Mouse (Mus musculus): ENCODE data around the gene Krt8. TPM values are rescaled to one million over a fixed set of nuclear protein-coding genes. Genes with fewer than 3 reads are reported as not detected.
A peak's percentile ranks its signal among the peaks of the same experiment; 100 is the strongest.
"Not testable (repeated sequence)": the region's sequence is repeated elsewhere in the genome, so short reads cannot be mapped to it uniquely, and the experiment has no call there.

The Krt8 gene
- polyA plus RNA-seq, 1 experiment from 2014 or later, result 1,065 TPM

GRCm38 (mm10) chr15:101999676-102000335, 4.5 kb downstream of the Krt8 start:
- Histone ChIP-seq H3K27ac (ENCODE audit: low read length) (no peak overlapping the region), H3K4me3 (ENCODE audit: low read length) (no peak overlapping the region), H3K4me1 (ENCODE audit: control insufficient read depth, insufficient read depth, low read length) (peaks cover 12% of the 10 kb centered on the region), H3K4me2 (ENCODE audit: low read depth, low read length) (no peak overlapping the region), H3K36me3 (ENCODE audit: control insufficient read depth, insufficient read depth, low read length) (0 out of 2 replicates have a peak, but pooled peaks cover 5% of the 10 kb centered on the region), H3K27me3 (replicated peaks; ENCODE audit: control insufficient read depth, insufficient read depth, low read length) (peaks cover 7% of the 10 kb centered on the region; the same call in 1 of the 2 replicates), H3K9me3 (ENCODE audit: control insufficient read depth, low read length) (no peaks in the 10 kb centered on the region), H3K9ac (ENCODE audit: low read depth, low read length) (no peak overlapping the region)
- ATAC-seq, result no peak
- WGBS, result 88% methylated on average over 11 of the region's 11 CpGs

DNA sequence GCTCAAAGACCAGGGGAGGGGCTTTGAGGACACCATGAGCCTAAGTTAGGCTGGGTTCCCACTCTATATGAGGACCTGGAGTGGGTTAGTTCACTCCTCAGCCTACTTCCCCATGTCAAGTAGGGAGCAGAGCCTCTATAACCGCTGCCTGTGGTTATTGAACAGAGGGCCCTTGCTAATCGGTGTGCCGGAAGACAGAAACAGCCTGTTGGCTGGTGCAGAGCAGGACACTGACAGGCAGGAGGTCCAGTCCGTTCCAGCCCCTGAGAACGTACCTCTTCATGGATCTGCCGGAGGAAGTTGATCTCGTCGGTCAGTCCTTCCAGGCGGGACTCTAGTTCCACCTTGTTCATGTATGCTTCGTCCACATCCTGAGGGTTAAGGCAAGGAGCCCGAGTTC, 5.1 kb downstream of the Krt8 start:
- no peak for ATAC-seq
- WGBS, result 87% methylated on average over 11 of the region's 11 CpGs
- 0 out of 2 replicates have a peak, but pooled peaks cover 5% of the 10 kb centered on the region for H3K36me3 ChIP-seq (ENCODE audit: control insufficient read depth, insufficient read depth, low read length)
- H3K27me3 ChIP-seq (replicated peaks; ENCODE audit: control insufficient read depth, insufficient read depth, low read length), result peaks cover 7% of the 10 kb centered on the region; the same call in 1 of the 2 replicates
- H3K4me3 ChIP-seq (ENCODE audit: low read length), result no peak overlapping the region
- no peaks in the 10 kb centered on the region for H3K9me3 ChIP-seq (ENCODE audit: control insufficient read depth, low read length)
- H3K4me1 ChIP-seq (ENCODE audit: control insufficient read depth, insufficient read depth, low read length), result peaks cover 9% of the 10 kb centered on the region
- no peak overlapping the region for H3K4me2 ChIP-seq (ENCODE audit: low read depth, low read length)
- no peak overlapping the region for H3K27ac ChIP-seq (ENCODE audit: low read length)
- H3K9ac ChIP-seq (ENCODE audit: low read depth, low read length), result no peak overlapping the region

- not testable (repeated sequence) for H3K36me3 ChIP-seq (ENCODE audit: control insufficient read depth, insufficient read depth, low read length); H3K9me3 ChIP-seq (ENCODE audit: control insufficient read depth, low read length); H3K4me3 ChIP-seq (ENCODE audit: low read length); H3K9ac ChIP-seq (ENCODE audit: low read depth, low read length); H3K4me2 ChIP-seq (ENCODE audit: low read depth, low read length); ATAC-seq; H3K27me3 ChIP-seq (replicated peaks; ENCODE audit: control insufficient read depth, insufficient read depth, low read length)
- H3K27ac ChIP-seq (ENCODE audit: low read length), result peak overlapping the region; percentile 71
- 82% methylated on average over 9 of the region's 11 CpGs for WGBS
- H3K4me1 ChIP-seq (ENCODE audit: control insufficient read depth, insufficient read depth, low read length), result peaks cover 14% of the 10 kb centered on the region
These were observed 7.7 kb downstream of the Krt8 start for GRCm38 (mm10) chr15:101996450-101997078.

DNA sequence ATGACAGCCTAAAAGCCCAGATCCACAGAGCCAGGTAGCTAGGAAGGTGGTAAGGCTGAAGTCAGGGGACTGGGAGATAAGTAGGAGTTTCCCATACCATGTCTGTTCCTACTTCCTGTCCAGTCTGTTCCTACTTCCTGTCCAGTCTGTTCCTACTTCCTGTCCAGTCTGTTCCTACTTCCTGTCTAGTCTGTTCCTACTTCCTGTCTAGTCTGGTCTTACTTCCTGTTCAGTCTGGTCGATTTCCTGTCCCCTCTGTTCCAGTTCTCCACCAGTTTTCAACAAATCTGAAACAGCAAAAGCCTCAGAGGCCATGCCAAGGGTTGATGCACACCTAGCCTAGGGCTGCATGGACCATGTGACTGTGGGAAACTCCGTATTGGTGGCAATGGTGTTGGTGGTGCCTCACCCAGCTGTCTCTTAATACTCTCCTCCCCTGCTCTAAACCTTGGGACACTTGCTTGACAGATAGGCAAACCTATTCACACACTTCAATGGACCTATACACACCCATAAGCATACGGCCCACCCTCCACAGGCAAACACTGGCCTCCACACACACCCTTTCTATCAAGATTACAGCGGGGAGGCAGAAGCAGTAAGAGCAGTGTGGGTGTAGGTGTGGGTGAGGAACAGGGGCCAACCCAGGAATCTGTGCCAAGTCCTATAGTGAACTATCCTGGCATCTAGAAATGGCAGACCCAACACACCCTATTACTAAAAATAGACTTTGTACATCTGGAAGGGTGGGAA, 8.6 kb downstream of the Krt8 start:
- no peak overlapping the region for H3K4me2 ChIP-seq (ENCODE audit: low read depth, low read length)
- no peaks in the 10 kb centered on the region for H3K9me3 ChIP-seq (ENCODE audit: control insufficient read depth, low read length)
- no peak overlapping the region for H3K4me3 ChIP-seq (ENCODE audit: low read length)
- 63% methylated on average over 4 of the region's 4 CpGs for WGBS
- H3K36me3 ChIP-seq (ENCODE audit: control insufficient read depth, insufficient read depth, low read length), result 0 out of 2 replicates have a peak, but pooled peaks cover 5% of the 10 kb centered on the region
- no peaks in the 10 kb centered on the region for H3K27me3 ChIP-seq (replicated peaks; ENCODE audit: control insufficient read depth, insufficient read depth, low read length)
- peaks cover 15% of the 10 kb centered on the region for H3K4me1 ChIP-seq (ENCODE audit: control insufficient read depth, insufficient read depth, low read length)
- ATAC-seq, result peak; percentile 88
- H3K27ac ChIP-seq (ENCODE audit: low read length), result peak overlapping the region; percentile 71
- H3K9ac ChIP-seq (ENCODE audit: low read depth, low read length), result no peak overlapping the region

- H3K9me3 ChIP-seq (ENCODE audit: control insufficient read depth, low read length), result no peaks in the 10 kb centered on the region
- ATAC-seq, result peak; percentile 70
These were observed 9.9 kb downstream of the Krt8 start for GRCm38 (mm10) chr15:101994365-101994764.

GRCm38 (mm10) chr15:101990946-101991345, 13.3 kb downstream of the Krt8 start:
- ATAC-seq, result peak; percentile 10
- H3K9ac ChIP-seq (ENCODE audit: low read depth, low read length), result no peak overlapping the region
- 66% methylated on average over 6 of the region's 6 CpGs for WGBS
- no peaks in the 10 kb centered on the region for H3K36me3 ChIP-seq (ENCODE audit: control insufficient read depth, insufficient read depth, low read length)
- peaks cover 14% of the 10 kb centered on the region for H3K4me1 ChIP-seq (ENCODE audit: control insufficient read depth, insufficient read depth, low read length)
- no peaks in the 10 kb centered on the region for H3K9me3 ChIP-seq (ENCODE audit: control insufficient read depth, low read length)
- no peak overlapping the region for H3K4me2 ChIP-seq (ENCODE audit: low read depth, low read length)
- H3K27me3 ChIP-seq (replicated peaks; ENCODE audit: control insufficient read depth, insufficient read depth, low read length), result no peaks in the 10 kb centered on the region
- no peak overlapping the region for H3K4me3 ChIP-seq (ENCODE audit: low read length)
- peak overlapping the region; percentile 64 for H3K27ac ChIP-seq (ENCODE audit: low read length)

More at GRCm38 (mm10) chr15:101994365-101994764, 9.9 kb downstream of the Krt8 start:
- peaks cover 18% of the 10 kb centered on the region for H3K4me1 ChIP-seq (ENCODE audit: control insufficient read depth, insufficient read depth, low read length)
- peak overlapping the region; percentile 57; the same call in 1 of the 2 replicates for H3K27ac ChIP-seq (ENCODE audit: low read length)
- no peak overlapping the region for H3K9ac ChIP-seq (ENCODE audit: low read depth, low read length)
- H3K36me3 ChIP-seq (ENCODE audit: control insufficient read depth, insufficient read depth, low read length), result 0 out of 2 replicates have a peak, but pooled peaks cover 5% of the 10 kb centered on the region
- H3K4me3 ChIP-seq (ENCODE audit: low read length), result no peak overlapping the region
- 58% methylated on average over 6 of the region's 6 CpGs for WGBS
- H3K27me3 ChIP-seq (replicated peaks; ENCODE audit: control insufficient read depth, insufficient read depth, low read length), result no peaks in the 10 kb centered on the region
- no peak overlapping the region for H3K4me2 ChIP-seq (ENCODE audit: low read depth, low read length)

GRCm38 (mm10) chr15:101988714-101989113, 15.6 kb downstream of the Krt8 start:
- no peak overlapping the region for H3K27ac ChIP-seq (ENCODE audit: low read length)
- no peak for ATAC-seq
- no peak overlapping the region for H3K4me3 ChIP-seq (ENCODE audit: low read length)
- H3K9me3 ChIP-seq (ENCODE audit: control insufficient read depth, low read length), result no peaks in the 10 kb centered on the region
- no peaks in the 10 kb centered on the region for H3K36me3 ChIP-seq (ENCODE audit: control insufficient read depth, insufficient read depth, low read length)
- no peaks in the 10 kb centered on the region for H3K27me3 ChIP-seq (replicated peaks; ENCODE audit: control insufficient read depth, insufficient read depth, low read length)
- 67% methylated on average over 8 of the region's 8 CpGs for WGBS
- peaks cover 11% of the 10 kb centered on the region; the same call in 1 of the 2 replicates for H3K4me1 ChIP-seq (ENCODE audit: control insufficient read depth, insufficient read depth, low read length)
- H3K4me2 ChIP-seq (ENCODE audit: low read depth, low read length), result no peak overlapping the region
- no peak overlapping the region for H3K9ac ChIP-seq (ENCODE audit: low read depth, low read length)

- no peak for ATAC-seq
- under 1% methylated on average over 10 of the region's 10 CpGs for WGBS
- Histone ChIP-seq H3K4me1 (ENCODE audit: control insufficient read depth, insufficient read depth, low read length) (peaks cover 13% of the 10 kb centered on the region; the same call in 1 of the 2 replicates), H3K4me3 (ENCODE audit: low read length) (no peak overlapping the region), H3K9me3 (ENCODE audit: control insufficient read depth, low read length) (no peaks in the 10 kb centered on the region), H3K4me2 (ENCODE audit: low read depth, low read length) (peak overlapping the region; percentile 23; the same call in 1 of the 2 replicates), H3K9ac (ENCODE audit: low read depth, low read length) (no peak overlapping the region), H3K27me3 (replicated peaks; ENCODE audit: control insufficient read depth, insufficient read depth, low read length) (no peaks in the 10 kb centered on the region), H3K27ac (ENCODE audit: low read length) (no peak overlapping the region), H3K36me3 (ENCODE audit: control insufficient read depth, insufficient read depth, low read length) (no peaks in the 10 kb centered on the region)
These were observed 16.2 kb downstream of the Krt8 start for GRCm38 (mm10) chr15:101988119-101988518.

DNA sequence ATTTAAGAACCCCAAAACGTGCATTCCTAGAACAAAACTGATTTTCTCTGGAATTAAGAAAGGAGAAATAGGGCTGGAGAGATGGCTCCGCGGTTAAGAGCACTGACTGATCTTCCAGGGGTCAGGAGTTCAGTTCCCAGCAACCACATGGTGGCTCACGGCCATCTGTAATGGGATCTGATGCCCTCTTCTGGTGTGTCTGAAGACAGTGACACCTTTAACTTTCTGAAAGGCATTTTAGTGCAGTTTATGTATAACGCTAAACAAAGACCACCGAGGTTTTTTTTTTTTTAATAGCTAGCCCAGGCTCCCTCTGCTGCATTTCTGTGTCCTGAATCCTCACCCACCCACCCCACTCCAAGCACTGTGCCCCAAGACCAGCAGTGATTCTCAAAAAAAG, 19.5 kb downstream of the Krt8 start:
- Histone ChIP-seq H3K4me3 (ENCODE audit: low read length) (no peak overlapping the region), H3K4me2 (ENCODE audit: low read depth, low read length) (peak overlapping the region; percentile 48), H3K9me3 (ENCODE audit: control insufficient read depth, low read length) (no peaks in the 10 kb centered on the region), H3K4me1 (ENCODE audit: control insufficient read depth, insufficient read depth, low read length) (peaks cover 12% of the 10 kb centered on the region; the same call in 1 of the 2 replicates), H3K27ac (ENCODE audit: low read length) (no peak overlapping the region), H3K9ac (ENCODE audit: low read depth, low read length) (peak overlapping the region; percentile 47; the same call in 1 of the 2 replicates), H3K27me3 (replicated peaks; ENCODE audit: control insufficient read depth, insufficient read depth, low read length) (no peaks in the 10 kb centered on the region), H3K36me3 (ENCODE audit: control insufficient read depth, insufficient read depth, low read length) (no peaks in the 10 kb centered on the region)
- ATAC-seq, result no peak
- 12% methylated on average over 6 of the region's 6 CpGs for WGBS

Measured in intestine, embryonic 16.5 days (tissue).